Mouse (Mus musculus) spleen, adult 2 months (tissue): Measurements from ENCODE around the gene Depp1.

Experiments
- CTCF ChIP-seq: fragments of 200-500 bp; IDR thresholded peaks from 2 replicates; pipeline ENCODE4 v1.5.1; 2011; ENCODE audit warnings: mild to moderate bottlenecking, inconsistent platforms; ENCODE audit not compliant: insufficient read depth, insufficient read length, insufficient replicate concordance; ENCODE audit errors: extremely low read depth
- POLR2A ChIP-seq: fragments of 200-500 bp; IDR thresholded peaks from 2 replicates; pipeline ENCODE4 v1.6.1; 2011; ENCODE audit warnings: low read depth, low read length, inconsistent platforms

- no peak for TF ChIP-seq CTCF
- no peak for TF ChIP-seq POLR2A
Measured at GRCm38 (mm10) chr6:116639663-116640062, 10.7 kb upstream of the Depp1 start.
